Mouse (Mus musculus) hindbrain, embryonic 16.5 days (tissue): ENCODE data around the gene Zfp335. TPM values are rescaled to one million over a fixed set of nuclear protein-coding genes. Genes with fewer than 3 reads are reported as not detected.

Source experiments
- ATAC-seq: fragments of 200-750 bp; cut with Nextera tagmentation; 2 replicates; pipeline ENCODE4 v1.8.0; 2017; ENCODE audit warnings: moderate TSS enrichment, moderate library complexity
- H3K27ac ChIP-seq: fragments of 300-500 bp; sonication (generic); 2 replicates; pipeline ENCODE4 v1.5.1; 2014; ENCODE audit warnings: low read depth, mild to moderate bottlenecking, control low read depth, low read length, moderate library complexity
- H3K27me3 ChIP-seq: fragments of 300-500 bp; sonication (generic); replicated peaks from 2 replicates; pipeline ENCODE4 v1.6.1; 2014; ENCODE audit warnings: low read length; ENCODE audit not compliant: control insufficient read depth, insufficient read depth
- H3K36me3 ChIP-seq: fragments of 300-500 bp; sonication (generic); 2 replicates; pipeline ENCODE4 v1.6.1; 2014; ENCODE audit warnings: mild to moderate bottlenecking, low read length, moderate library complexity, mixed read lengths; ENCODE audit not compliant: control insufficient read depth, insufficient read depth
- H3K4me1 ChIP-seq: fragments of 300-500 bp; sonication (generic); 2 replicates; pipeline ENCODE4 v1.6.1; 2014; ENCODE audit warnings: low read depth, low read length; ENCODE audit not compliant: control insufficient read depth, insufficient read depth
- H3K4me2 ChIP-seq: fragments of 300-500 bp; sonication (generic); 2 replicates; pipeline ENCODE4 v1.6.1; 2014; ENCODE audit warnings: mild to moderate bottlenecking, low read length, control low read depth, moderate library complexity
- H3K4me3 ChIP-seq: fragments of 300-500 bp; sonication (generic); 2 replicates; pipeline ENCODE4 v1.5.1; 2014; ENCODE audit warnings: mild to moderate bottlenecking, low read length, control low read depth, moderate library complexity
- H3K9ac ChIP-seq: fragments of 300-500 bp; sonication (generic); 2 replicates; pipeline ENCODE4 v1.6.1; 2014; ENCODE audit warnings: low read depth, mild to moderate bottlenecking, control low read depth, low read length, moderate library complexity
- H3K9me3 ChIP-seq: fragments of 300-500 bp; sonication (generic); 2 replicates; pipeline ENCODE4 v1.6.1; 2014; ENCODE audit warnings: mild to moderate bottlenecking, low read length, moderate library complexity; ENCODE audit not compliant: control insufficient read depth
- WGBS: fragments of 180-500 bp; shearing (Covaris S2); extraction: QIAGEN DNeasy Blood & Tissue Kit; methylation state at CpG from one replicate; pipeline ENCODE4 v1.1.7; 2014; 5-methylcytosine and 5-hydroxymethylcytosine counted together
- polyA plus RNA-seq: library from polyadenylated mRNA; unstranded; fragments of >200 nt; fragmentation: Nextera tagmentation; extraction: Ambion mirVana; gene quantifications from 2 replicates; pipeline ENCODE4 v1.2.1, GENCODE M21; 2015

Gene Zfp335
- polyA plus RNA-seq, 1 experiment from 2014 or later, result 13.4 TPM

- H3K4me1 ChIP-seq, result peaks cover 20% of the 10 kb centered on the region
- H3K9ac ChIP-seq, result no peak overlapping the region
- no peak overlapping the region for H3K4me3 ChIP-seq
- no peak overlapping the region for H3K4me2 ChIP-seq
- no peaks in the 10 kb centered on the region for H3K9me3 ChIP-seq
- no peak for ATAC-seq
- peaks cover 10% of the 10 kb centered on the region for H3K36me3 ChIP-seq
- no peak overlapping the region for H3K27ac ChIP-seq
- H3K27me3 ChIP-seq, result no peaks in the 10 kb centered on the region
- WGBS, result 98% methylated on average over 2 of the region's 2 CpGs
Observed at GRCm38 (mm10) chr2:164913428-164913786, 1.9 kb upstream of the Zfp335 start.

DNA sequence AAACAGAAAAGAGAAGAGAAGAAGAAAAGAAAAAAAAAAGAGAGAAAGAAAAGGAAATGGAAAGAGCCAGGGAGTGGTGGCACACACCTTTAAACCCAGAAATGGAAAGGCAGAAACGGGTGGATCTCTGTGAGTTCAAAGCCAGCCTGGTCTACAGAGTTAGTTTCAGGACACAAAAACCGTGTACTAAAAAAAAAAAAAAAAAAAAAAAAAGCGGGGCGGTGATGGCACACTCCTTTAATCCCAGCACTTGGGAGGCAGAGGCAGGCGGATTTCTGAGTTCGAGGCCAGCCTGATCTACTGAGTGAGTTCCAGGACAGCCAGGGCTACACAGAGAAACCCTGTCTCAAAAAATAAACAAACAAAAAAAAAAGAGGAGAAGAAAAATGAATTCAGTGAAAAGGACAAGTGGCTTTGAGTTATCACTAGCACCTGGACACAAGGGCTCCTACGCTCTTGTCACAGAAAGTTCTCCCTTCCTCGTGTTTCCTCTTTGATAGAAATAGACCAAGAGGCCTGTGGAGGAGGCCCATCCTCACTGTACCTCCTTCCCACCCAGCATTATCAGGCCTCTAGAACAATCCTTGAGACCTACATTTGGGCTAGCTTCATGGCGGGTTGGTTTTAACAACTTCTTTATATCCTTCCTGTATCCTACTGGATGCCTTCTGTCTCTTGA lies 1.3 kb upstream of the Zfp335 start:
- no peak overlapping the region for H3K9ac ChIP-seq
- no peak for ATAC-seq

GRCm38 (mm10) chr2:164912151-164912550 lies 594 bp upstream of the Zfp335 start:
- peak overlapping the region; percentile 91 for H3K4me3 ChIP-seq
- peak overlapping the region; percentile 100 for H3K27ac ChIP-seq
- H3K9me3 ChIP-seq, result no peaks in the 10 kb centered on the region
- peak overlapping the region; percentile 95 for H3K9ac ChIP-seq
- WGBS, result 24% methylated on average over 12 of the region's 12 CpGs
- 0 out of 2 replicates have a peak, but pooled peaks have one; percentile 3 for ATAC-seq
- H3K4me1 ChIP-seq, result peaks cover 20% of the 10 kb centered on the region
- H3K4me2 ChIP-seq, result peak overlapping the region; percentile 90
- H3K36me3 ChIP-seq, result peaks cover 22% of the 10 kb centered on the region
- H3K27me3 ChIP-seq, result no peaks in the 10 kb centered on the region

More for the DNA sequence above, 1.3 kb upstream of the Zfp335 start:
- Histone ChIP-seq H3K9me3 (no peaks in the 10 kb centered on the region), H3K4me3 (no peak overlapping the region), H3K4me2 (no peak overlapping the region; the same call in 1 of the 2 replicates), H3K27ac (no peak overlapping the region), H3K27me3 (no peaks in the 10 kb centered on the region), H3K36me3 (peaks cover 15% of the 10 kb centered on the region), H3K4me1 (peaks cover 20% of the 10 kb centered on the region)
- 88% methylated on average over 9 of the region's 9 CpGs for WGBS

DNA sequence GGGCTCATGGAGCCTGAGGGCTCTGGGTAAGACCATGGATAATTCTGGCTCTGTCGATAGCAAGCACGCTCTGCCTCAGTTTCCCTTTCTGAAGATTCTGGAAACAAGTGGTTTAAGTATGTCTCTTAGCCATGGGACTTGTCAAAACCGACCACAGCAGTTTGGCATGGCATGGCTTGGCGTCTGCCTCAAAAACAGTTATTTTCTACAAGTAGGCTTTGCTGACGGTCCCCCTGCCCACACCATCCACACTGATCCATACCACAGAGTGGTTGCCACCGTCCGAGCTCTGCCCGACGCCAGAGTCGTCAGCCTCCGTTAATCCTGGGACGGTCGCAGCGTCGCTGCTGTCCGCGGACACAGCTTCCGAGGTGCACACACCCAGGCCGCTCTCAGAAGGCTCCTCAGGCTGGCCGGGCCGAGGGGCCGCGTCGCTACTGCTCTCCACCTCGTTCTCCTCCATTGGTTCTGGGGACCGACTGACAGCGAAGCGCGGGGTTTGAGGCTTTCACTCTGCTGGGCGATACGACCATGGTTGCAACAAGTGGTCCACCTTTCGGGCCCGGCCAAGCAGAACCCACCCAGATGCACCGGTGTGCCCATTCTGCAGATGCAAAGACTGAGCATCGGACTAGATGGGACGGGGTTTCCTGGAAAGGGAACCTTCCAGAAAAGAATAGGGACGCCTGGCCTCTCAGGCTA lies 1.0 kb downstream of the Zfp335 start:
- Histone ChIP-seq H3K4me1 (peaks cover 20% of the 10 kb centered on the region), H3K36me3 (peaks cover 37% of the 10 kb centered on the region), H3K4me3 (peak overlapping the region; percentile 91), H3K4me2 (peak overlapping the region; percentile 90), H3K9ac (peak overlapping the region; percentile 95), H3K27me3 (no peaks in the 10 kb centered on the region), H3K27ac (peak overlapping the region; percentile 100), H3K9me3 (peaks cover 4% of the 10 kb centered on the region; the same call in 1 of the 2 replicates)
- ATAC-seq, result 0 out of 2 replicates have a peak, but pooled peaks have one; percentile 1
- 5% methylated on average over 37 of the region's 37 CpGs for WGBS

DNA sequence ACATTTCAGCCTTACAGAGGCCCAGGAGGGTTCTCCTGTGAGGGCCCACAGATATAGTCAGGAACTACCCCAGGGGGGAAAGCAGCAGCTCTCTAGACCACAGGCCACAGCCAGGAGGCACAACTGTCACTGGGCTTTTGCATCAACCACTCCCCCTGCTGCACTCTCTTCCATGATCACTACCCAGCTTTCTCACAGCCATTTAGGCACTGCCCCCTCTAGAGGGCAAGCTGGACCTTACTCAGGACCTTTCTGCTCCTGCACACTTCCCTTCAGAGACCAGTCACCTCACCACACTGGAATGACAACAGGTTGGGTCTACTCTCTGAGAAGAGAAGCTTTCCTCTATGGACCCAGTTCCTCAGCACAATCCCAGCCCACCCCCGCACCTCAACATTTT lies 2.0 kb downstream of the Zfp335 start:
- Histone ChIP-seq H3K9ac (no peak overlapping the region; the same call in 1 of the 2 replicates), H3K27me3 (no peaks in the 10 kb centered on the region), H3K4me1 (peaks cover 20% of the 10 kb centered on the region), H3K9me3 (peaks cover 4% of the 10 kb centered on the region; the same call in 1 of the 2 replicates), H3K4me2 (peak overlapping the region; percentile 90), H3K27ac (no peak overlapping the region), H3K4me3 (peak overlapping the region; percentile 91), H3K36me3 (peaks cover 41% of the 10 kb centered on the region)
- no peak for ATAC-seq
- WGBS, result 92% methylated on average over 1 of the region's 1 CpGs

- no peaks in the 10 kb centered on the region for H3K27me3 ChIP-seq
- no peak overlapping the region for H3K9ac ChIP-seq
- H3K4me3 ChIP-seq, result no peak overlapping the region
- peaks cover 44% of the 10 kb centered on the region for H3K36me3 ChIP-seq
- H3K27ac ChIP-seq, result no peak overlapping the region
- 93% methylated on average over 3 of the region's 3 CpGs for WGBS
- ATAC-seq, result no peak
- peaks cover 20% of the 10 kb centered on the region for H3K4me1 ChIP-seq
- no peak overlapping the region for H3K4me2 ChIP-seq
- peaks cover 4% of the 10 kb centered on the region; the same call in 1 of the 2 replicates for H3K9me3 ChIP-seq
Observed at GRCm38 (mm10) chr2:164909100-164909499, 2.5 kb downstream of the Zfp335 start.

DNA sequence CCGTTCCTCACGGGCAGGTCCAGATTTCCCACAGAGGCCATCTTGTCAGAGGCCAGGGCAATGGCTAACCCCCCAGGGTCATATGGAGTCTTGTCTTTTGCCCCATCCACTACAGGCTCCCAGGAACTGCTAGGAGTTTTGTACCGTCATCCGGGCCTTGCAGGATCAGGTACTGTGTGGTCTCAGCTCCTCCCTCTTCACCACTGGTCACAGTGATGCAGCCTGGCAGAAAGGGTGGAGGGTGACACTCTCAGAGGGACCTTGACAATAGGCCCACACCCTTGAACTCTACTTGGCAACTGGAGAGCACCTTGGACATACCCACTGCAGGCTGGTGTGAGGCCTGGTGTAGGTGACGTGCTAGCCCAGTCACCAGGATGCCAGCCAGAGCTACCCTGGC lies 3.5 kb downstream of the Zfp335 start:
- Histone ChIP-seq H3K27ac (no peak overlapping the region), H3K4me2 (no peak overlapping the region), H3K27me3 (no peaks in the 10 kb centered on the region), H3K36me3 (peaks cover 41% of the 10 kb centered on the region), H3K9ac (no peak overlapping the region), H3K4me3 (no peak overlapping the region), H3K9me3 (peaks cover 4% of the 10 kb centered on the region; the same call in 1 of the 2 replicates), H3K4me1 (peaks cover 20% of the 10 kb centered on the region)
- no peak for ATAC-seq
- WGBS, result 98% methylated on average over 5 of the region's 5 CpGs

- no peak overlapping the region for H3K27ac ChIP-seq
- no peaks in the 10 kb centered on the region for H3K27me3 ChIP-seq
- no peak overlapping the region for H3K9ac ChIP-seq
- H3K4me3 ChIP-seq, result no peak overlapping the region
- peaks cover 4% of the 10 kb centered on the region; the same call in 1 of the 2 replicates for H3K9me3 ChIP-seq
- WGBS, result 96% methylated on average over 12 of the region's 12 CpGs
- ATAC-seq, result no peak
- H3K4me2 ChIP-seq, result no peak overlapping the region
- peaks cover 41% of the 10 kb centered on the region for H3K36me3 ChIP-seq
- H3K4me1 ChIP-seq, result peaks cover 20% of the 10 kb centered on the region
Observed at GRCm38 (mm10) chr2:164907511-164907910, 4.0 kb downstream of the Zfp335 start.

DNA sequence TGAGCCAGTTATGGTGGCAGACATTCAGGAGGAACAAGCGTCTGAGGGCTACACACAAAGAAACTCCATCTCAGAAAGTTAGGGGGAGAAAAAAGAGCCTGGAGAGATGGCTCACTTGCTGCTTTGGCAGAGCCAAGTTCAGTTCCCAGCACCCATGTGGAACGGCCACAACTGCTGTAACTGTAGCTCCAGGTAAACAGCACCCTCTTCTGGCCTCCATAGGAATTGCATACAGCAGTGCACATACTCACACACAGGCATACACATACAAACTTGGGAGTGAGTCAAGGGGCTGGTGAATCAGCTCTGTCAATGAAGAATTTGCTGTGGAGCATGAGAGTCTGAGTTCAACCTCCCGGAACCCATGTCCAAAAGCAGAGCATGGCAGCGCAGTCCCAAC lies 5.5 kb downstream of the Zfp335 start:
- Histone ChIP-seq H3K4me3 (no peak overlapping the region), H3K27ac (no peak overlapping the region), H3K27me3 (no peaks in the 10 kb centered on the region), H3K4me1 (peaks cover 14% of the 10 kb centered on the region), H3K36me3 (peaks cover 53% of the 10 kb centered on the region), H3K4me2 (no peak overlapping the region), H3K9ac (no peak overlapping the region), H3K9me3 (peaks cover 4% of the 10 kb centered on the region; the same call in 1 of the 2 replicates)
- ATAC-seq, result no peak
- WGBS, result 98% methylated on average over 4 of the region's 4 CpGs
